ENCODE assay signal across 22 mouse cellular contexts in the genomic region with DNA sequence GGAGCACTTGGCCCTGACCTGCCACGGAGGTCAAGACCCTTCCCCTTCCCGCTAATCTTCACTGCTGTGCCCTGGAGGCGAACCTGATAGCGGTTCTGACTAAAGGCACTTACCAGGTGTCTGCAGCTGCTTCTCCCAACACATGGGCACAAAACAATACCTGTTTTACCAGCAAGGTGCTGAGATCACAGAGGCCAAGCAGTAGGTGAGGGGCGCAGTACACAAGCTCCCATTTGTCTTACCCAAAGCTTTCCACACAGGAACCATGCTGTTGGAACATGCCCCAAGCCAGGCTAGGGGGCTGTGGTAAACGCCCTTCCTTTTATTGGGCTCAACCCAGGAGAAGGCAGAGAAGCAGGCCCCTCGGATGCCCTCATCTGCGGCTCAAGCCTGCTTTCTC. TPM values are rescaled to one million over a fixed set of nuclear protein-coding genes. Genes with fewer than 3 reads are reported as not detected.
"Had no signal": no experiment of that assay in that cellular context is flagged by ENCODE, and none has a peak within 500 bp of the region (broad histone marks: within the 10 kb centered on the region; RNA-seq: fewer than 3 reads in every experiment).

No protein-coding gene starts in this region.

- H3K36me3 ChIP-seq: kidney, embryonic 15.5 days; limb, embryonic 15.5 days; liver, embryonic 12.5 days; midbrain, embryonic 10.5 days; neural tube, embryonic 15.5 days had no signal

- DNase-seq: kidney, adult 2 months; kidney, postnatal 36 days; layer of hippocampus, adult 9-11 months; layer of hippocampus, postnatal 36 days; lung, embryonic 14.5 days; lung, postnatal 10 days; lung, postnatal 4 days; right cerebral cortex, adult 18-20 months; right cerebral cortex, postnatal 25 days; thymus, adult 18-20 months; thymus, postnatal 14 days had no signal

- H3K27ac ChIP-seq: kidney, embryonic 15.5 days; limb, embryonic 15.5 days; liver, embryonic 12.5 days; neural tube, embryonic 15.5 days had no signal

- ATAC-seq: liver, embryonic 12.5 days; midbrain, embryonic 16.5 days had no signal

- H3K9me3 ChIP-seq: kidney, embryonic 15.5 days; limb, embryonic 15.5 days; liver, embryonic 12.5 days; midbrain, embryonic 10.5 days; neural tube, embryonic 15.5 days had no signal

- H3K4me2 ChIP-seq: kidney, embryonic 15.5 days; limb, embryonic 15.5 days; liver, embryonic 12.5 days; lung, embryonic 14.5 days; neural tube, embryonic 15.5 days had no signal

- H3K4me1 ChIP-seq: liver, embryonic 12.5 days had no signal

- H3K4me3 ChIP-seq: kidney, embryonic 15.5 days; limb, embryonic 15.5 days; liver, embryonic 12.5 days; midbrain, embryonic 10.5 days; neural tube, embryonic 15.5 days had no signal

- H3K9ac ChIP-seq: kidney, embryonic 15.5 days; limb, embryonic 15.5 days; liver, embryonic 12.5 days; lung, embryonic 14.5 days; neural tube, embryonic 15.5 days had no signal

RNA-seq across cellular contexts. Expression of a gene that starts 3.6 kb away (rescaled TPM):
- polyA plus RNA-seq: kidney, embryonic 15.5 days; limb, embryonic 11.5 days; limb, embryonic 15.5 days; liver, embryonic 12.5 days; liver, embryonic 16.5 days; lung, embryonic 14.5 days; midbrain, embryonic 10.5 days; small intestine, adult 2 months; stomach, embryonic 16.5 days had no signal

RNA-seq across cellular contexts. Expression of a gene that starts 7.0 kb away (rescaled TPM):
- polyA plus RNA-seq: limb, embryonic 11.5 days; midbrain, embryonic 10.5 days; stomach, embryonic 16.5 days had no signal

RNA-seq across cellular contexts. Expression of a gene that starts 18.7 kb away (rescaled TPM):
- polyA plus RNA-seq: limb, embryonic 11.5 days; limb, embryonic 15.5 days; liver, embryonic 12.5 days; liver, embryonic 16.5 days; lung, embryonic 14.5 days; midbrain, embryonic 10.5 days; midbrain, embryonic 16.5 days; neural tube, embryonic 15.5 days; small intestine, adult 2 months; stomach, embryonic 16.5 days; urinary bladder, adult 2 months had no signal
